Mouse (Mus musculus): ENCODE results near the gene Gm49403. TPM values are rescaled to one million over a fixed set of nuclear protein-coding genes. Genes with fewer than 3 reads are reported as not detected.
"Not testable (repeated sequence)": the region's sequence is repeated elsewhere in the genome, so short reads cannot be mapped to it uniquely, and the experiment has no call there.

Gene Gm49403
- polyA plus RNA-seq, 1 experiment, result not detected

GRCm38 (mm10) chr19:8887585-8888463 lies 4.1 kb downstream of the Gm49403 start:
- TF ChIP-seq POLR2A (IDR thresholded peaks at IDR 0.05; ENCODE audit: insufficient read depth, low read depth, low read length) (no peak), CTCF (IDR thresholded peaks at IDR 0.05; ENCODE audit: insufficient read depth, low read depth, low read length) (no peak)
- H3K27ac ChIP-seq (ENCODE audit: insufficient read depth, low read depth, low read length), result no peak overlapping the region
- peak overlapping the region; percentile 69 for H3K4me3 ChIP-seq (ENCODE audit: insufficient read depth, low read depth, low read length)
- H3K4me1 ChIP-seq (ENCODE audit: control insufficient read depth, insufficient read depth, low read length), result no peaks in the 10 kb centered on the region
- 20% methylated on average over 19 of the region's 19 CpGs for WGBS

DNA sequence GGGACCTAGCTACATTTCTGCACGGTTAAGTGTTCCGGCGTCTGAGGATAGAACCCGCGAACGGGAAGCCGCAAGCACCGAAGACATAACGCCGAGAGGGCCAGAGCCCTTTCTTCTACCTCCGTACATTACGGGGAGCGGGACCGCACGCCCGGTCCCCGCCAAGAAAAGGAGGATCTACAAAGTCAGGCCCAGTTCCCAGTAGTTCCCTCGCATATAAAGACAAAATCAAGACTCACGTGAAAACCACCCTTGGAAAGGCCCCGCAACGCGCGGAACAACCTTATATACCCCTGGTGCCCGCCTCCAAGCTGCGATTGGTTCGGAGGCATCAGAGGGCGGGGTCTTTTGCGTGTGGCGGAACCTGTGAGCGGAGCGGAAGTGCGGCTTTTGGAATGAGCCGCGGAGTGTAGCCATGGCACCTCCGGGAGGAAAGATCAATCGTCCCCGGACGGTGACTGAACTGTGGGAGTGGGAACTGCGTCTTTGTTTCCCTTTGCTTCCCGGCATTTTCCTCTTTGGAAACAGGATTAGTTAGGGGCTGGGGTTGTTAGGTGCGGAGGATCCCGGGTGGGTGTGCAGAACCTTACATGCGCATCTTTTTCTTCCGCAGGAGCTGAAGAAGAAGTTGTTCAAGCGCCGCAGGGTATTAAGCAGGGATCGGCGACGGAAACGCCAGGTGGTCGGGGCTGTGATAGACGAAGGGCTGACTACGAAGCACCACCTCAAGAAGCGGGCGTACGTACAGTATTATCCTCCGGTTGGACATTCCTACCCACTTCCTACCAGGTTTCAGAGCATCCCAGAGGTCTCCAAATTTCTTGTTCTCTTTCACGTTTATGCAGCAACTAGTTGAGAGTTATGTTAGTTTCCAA lies 5.0 kb downstream of the Gm49403 start, which contains the start of the genes 1810009A15Rik and Gm49416:
Gene 1810009A15Rik (plus strand): TSS at position 343 of the 875 bp plus-strand sequence.
Gene Gm49416 (plus strand): TSS at position 416 of the 875 bp plus-strand sequence.
- H3K4me3 ChIP-seq (ENCODE audit: insufficient read depth, low read depth, low read length), result peak within 1 kb of the TSS; percentile 69
- peaks cover 2% of the 10 kb centered on the region; the same call in 1 of the 2 replicates for H3K4me1 ChIP-seq (ENCODE audit: control insufficient read depth, insufficient read depth, low read length)
- no peak; the same call in 1 of the 2 replicates for TF ChIP-seq POLR2A (IDR thresholded peaks at IDR 0.05; ENCODE audit: insufficient read depth, low read depth, low read length)
- no peak for TF ChIP-seq CTCF (IDR thresholded peaks at IDR 0.05; ENCODE audit: insufficient read depth, low read depth, low read length)
- under 1% methylated on average over 58 of the region's 58 CpGs for WGBS
- 0 out of 2 replicates have a peak within 1 kb of the TSS, but pooled peaks have one; percentile 17 for H3K27ac ChIP-seq (ENCODE audit: insufficient read depth, low read depth, low read length)

- under 1% methylated on average over 54 of the region's 54 CpGs for WGBS
- peaks cover 9% of the 10 kb centered on the region for H3K4me1 ChIP-seq (ENCODE audit: control insufficient read depth, insufficient read depth, low read length)
- TF ChIP-seq POLR2A (IDR thresholded peaks at IDR 0.05; ENCODE audit: insufficient read depth, low read depth, low read length) (peak; percentile 91), CTCF (IDR thresholded peaks at IDR 0.05; ENCODE audit: insufficient read depth, low read depth, low read length) (no peak)
- no peak within 1 kb of the TSS for H3K27ac ChIP-seq (ENCODE audit: insufficient read depth, low read depth, low read length)
- H3K4me3 ChIP-seq (ENCODE audit: insufficient read depth, low read depth, low read length), result peak within 1 kb of the TSS; percentile 93
Measured at GRCm38 (mm10) chr19:8892829-8893766, 9.4 kb downstream of the Gm49403 start, which contains the start of gene Ints5. Gene Ints5, plus strand, starts transcription at chr19:8893005.

DNA sequence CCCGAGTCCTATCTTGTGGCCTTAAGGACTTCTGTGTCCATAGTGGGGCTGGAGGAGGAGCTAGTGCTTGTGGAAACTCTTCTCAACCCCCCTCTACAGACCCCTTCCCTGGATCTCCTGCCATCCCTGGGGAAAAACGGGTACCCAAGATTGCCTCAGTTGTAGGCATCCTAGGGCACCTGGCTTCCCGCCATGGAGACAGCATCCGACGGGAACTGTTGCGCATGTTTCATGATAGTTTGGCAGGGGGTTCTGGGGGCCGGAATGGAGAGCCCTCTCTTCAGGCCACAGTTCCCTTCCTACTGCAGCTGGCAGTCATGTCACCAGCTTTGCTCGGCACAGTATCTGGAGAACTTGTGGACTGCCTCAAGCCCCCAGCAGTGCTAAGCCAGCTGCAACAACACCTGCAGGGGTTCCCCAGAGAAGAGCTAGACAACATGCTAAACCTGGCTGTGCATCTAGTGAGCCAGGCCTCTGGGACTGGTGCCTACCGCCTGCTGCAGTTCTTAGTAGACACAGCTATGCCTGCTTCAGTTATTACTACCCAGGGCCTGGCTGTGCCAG lies 11.7 kb downstream of the Gm49403 start:
- Histone ChIP-seq H3K27ac (ENCODE audit: insufficient read depth, low read depth, low read length) (no peak overlapping the region), H3K4me1 (ENCODE audit: control insufficient read depth, insufficient read depth, low read length) (peaks cover 9% of the 10 kb centered on the region), H3K4me3 (ENCODE audit: insufficient read depth, low read depth, low read length) (no peak overlapping the region)
- TF ChIP-seq CTCF (IDR thresholded peaks at IDR 0.05; ENCODE audit: insufficient read depth, low read depth, low read length) (no peak), POLR2A (IDR thresholded peaks at IDR 0.05; ENCODE audit: insufficient read depth, low read depth, low read length) (no peak)
- 81% methylated on average over 9 of the region's 9 CpGs for WGBS

GRCm38 (mm10) chr19:8896231-8896630 lies 12.5 kb downstream of the Gm49403 start:
- not testable (repeated sequence) for H3K4me1 ChIP-seq (ENCODE audit: control insufficient read depth, insufficient read depth, low read length); H3K4me3 ChIP-seq (ENCODE audit: insufficient read depth, low read depth, low read length); H3K27ac ChIP-seq (ENCODE audit: insufficient read depth, low read depth, low read length)
- 92% methylated on average over 5 of the region's 5 CpGs for WGBS

GRCm38 (mm10) chr19:8897211-8897864 lies 13.6 kb downstream of the Gm49403 start:
- peak overlapping the region; percentile 83 for H3K4me3 ChIP-seq (ENCODE audit: insufficient read depth, low read depth, low read length)
- 0 out of 2 replicates have a peak overlapping the region, but pooled peaks have one; percentile 8 for H3K27ac ChIP-seq (ENCODE audit: insufficient read depth, low read depth, low read length)
- WGBS, result 15% methylated on average over 21 of the region's 21 CpGs
- not testable (repeated sequence) for H3K4me1 ChIP-seq (ENCODE audit: control insufficient read depth, insufficient read depth, low read length)

DNA sequence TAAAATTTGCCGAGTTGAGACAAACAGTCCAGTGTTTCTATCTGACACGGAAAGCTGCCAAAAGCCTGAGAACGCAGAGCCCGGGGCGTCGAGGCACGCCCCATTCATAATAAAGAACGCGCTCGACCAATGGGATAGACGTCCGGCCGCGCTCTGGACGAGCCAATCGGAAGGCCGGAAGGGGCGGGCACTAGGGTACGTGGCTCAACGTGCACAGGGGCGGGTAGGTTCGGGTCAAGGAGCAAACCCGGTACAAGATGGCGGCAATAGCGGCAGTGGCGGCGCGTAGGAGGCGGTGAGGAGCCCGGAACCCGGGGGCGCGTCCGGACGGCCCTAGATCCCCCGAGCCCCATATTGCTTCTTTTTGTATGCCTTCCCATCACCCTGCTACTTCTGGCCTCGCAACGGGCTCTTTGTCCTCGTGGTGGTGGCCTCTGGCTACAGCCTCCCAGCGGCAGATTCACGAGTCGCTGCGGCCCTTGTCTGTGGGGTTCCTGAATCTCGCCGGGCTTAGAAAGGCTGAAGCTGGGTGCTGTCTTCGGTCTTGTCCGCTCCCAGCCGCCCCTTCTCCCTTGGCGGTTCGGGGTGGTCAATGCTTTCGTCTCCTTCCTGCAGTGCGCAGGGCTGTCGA lies 14.2 kb downstream of the Gm49403 start, which contains the start of gene Ganab:
Gene Ganab (plus strand): TSS at position 207 of the 631 bp plus-strand sequence.
- H3K4me1 ChIP-seq (ENCODE audit: control insufficient read depth, insufficient read depth, low read length), result peaks cover 9% of the 10 kb centered on the region
- WGBS, result under 1% methylated on average over 53 of the region's 53 CpGs

More for the DNA sequence above, 14.2 kb downstream of the Gm49403 start, which contains the start of gene Ganab:
- Histone ChIP-seq H3K27ac (ENCODE audit: insufficient read depth, low read depth, low read length) (peak within 1 kb of the TSS; percentile 77), H3K4me3 (ENCODE audit: insufficient read depth, low read depth, low read length) (peak within 1 kb of the TSS; percentile 83)
- TF ChIP-seq CTCF (IDR thresholded peaks at IDR 0.05; ENCODE audit: insufficient read depth, low read depth, low read length), result peak; percentile 40; the same call in 1 of the 2 replicates
- TF ChIP-seq POLR2A (IDR thresholded peaks at IDR 0.05; ENCODE audit: insufficient read depth, low read depth, low read length), result peak; percentile 74
